Comparison of ENCODE assay signal across 25 mouse cellular contexts in the genomic region with DNA sequence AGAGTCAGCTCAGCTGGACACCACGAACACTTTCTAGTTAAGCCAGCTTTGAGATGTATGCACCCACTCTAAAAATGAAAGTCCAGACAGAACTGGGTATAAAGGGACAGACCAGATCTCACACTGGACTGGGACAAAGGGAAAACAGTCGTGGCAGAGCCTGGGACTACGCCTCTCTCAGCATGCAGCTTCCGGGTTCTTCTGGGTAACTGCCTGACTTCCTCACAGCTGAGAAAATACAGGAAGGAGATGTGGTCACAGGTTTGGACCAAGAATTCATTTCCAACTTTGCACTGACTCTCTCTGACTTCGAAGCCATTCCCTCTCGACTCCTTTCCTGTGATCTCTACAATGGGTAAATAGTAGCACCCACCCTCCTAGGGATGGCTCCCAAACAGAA. TPM values are rescaled to one million over a fixed set of nuclear protein-coding genes. Genes with fewer than 3 reads are reported as not detected.
DNase-seq lines count a peak whose midpoint lies in the region; ATAC-seq and TF ChIP-seq lines count a peak whose summit lies in the region.
"Had no signal": no experiment of that assay in that cellular context is flagged by ENCODE, and none has a peak within 500 bp of the region (broad histone marks: within the 10 kb centered on the region; RNA-seq: fewer than 3 reads in every experiment).

No protein-coding gene starts in this region.

- H3K4me1 ChIP-seq in liver, adult 2 months (ENCODE audit: control insufficient read depth, insufficient read depth, low read length), result no peaks in the 10 kb centered on the region
- H3K4me1 ChIP-seq in liver, postnatal 0 days (ENCODE audit: insufficient read depth), result no peaks in the 10 kb centered on the region
- H3K4me1 ChIP-seq: embryonic facial prominence, embryonic 12.5 days; forebrain, embryonic 15.5 days; kidney, embryonic 15.5 days; liver, embryonic 12.5 days; neural tube, embryonic 12.5 days had no signal

- H3K79me2 ChIP-seq in liver, adult 2 months (ENCODE audit: control insufficient read depth, insufficient read depth, low read length), result no peaks in the 10 kb centered on the region

- no peak overlapping the region for H3K27ac ChIP-seq in liver, adult 2 months (replicated peaks; ENCODE audit: insufficient read depth, low read depth, low read length)
- no peak overlapping the region for H3K27ac ChIP-seq in liver, postnatal 0 days (ENCODE audit: low read depth)
- H3K27ac ChIP-seq: embryonic facial prominence, embryonic 12.5 days; forebrain, embryonic 15.5 days; hindbrain, embryonic 14.5 days; kidney, embryonic 15.5 days; limb, embryonic 10.5 days; liver, embryonic 12.5 days; macrophage; neural tube, embryonic 12.5 days; stomach, postnatal 0 days had no signal

- H3K36me3 ChIP-seq in liver, adult 2 months (ENCODE audit: control insufficient read depth, insufficient read depth, low read length), result no peaks in the 10 kb centered on the region
- H3K36me3 ChIP-seq in liver, postnatal 0 days (replicated peaks; ENCODE audit: insufficient read depth, low read length), result no peaks in the 10 kb centered on the region
- H3K36me3 ChIP-seq: embryonic facial prominence, embryonic 12.5 days; forebrain, embryonic 15.5 days; kidney, embryonic 15.5 days; limb, embryonic 10.5 days; liver, embryonic 12.5 days; neural tube, embryonic 12.5 days had no signal

- no peak overlapping the region for H3K9ac ChIP-seq in liver, adult 2 months (ENCODE audit: low read depth, low read length)
- no peak overlapping the region for H3K9ac ChIP-seq in liver, postnatal 0 days (replicated peaks)
- H3K9ac ChIP-seq: embryonic facial prominence, embryonic 12.5 days; forebrain, embryonic 15.5 days; hindbrain, embryonic 14.5 days; kidney, embryonic 15.5 days; liver, embryonic 12.5 days; neural tube, embryonic 12.5 days had no signal

- no peak for TF ChIP-seq EP300 in liver, postnatal 0 days (IDR thresholded peaks at IDR 0.05; ENCODE audit: low read depth)

- no peaks in the 10 kb centered on the region for H3K9me3 ChIP-seq in liver, postnatal 0 days (ENCODE audit: low read length)
- H3K9me3 ChIP-seq: embryonic facial prominence, embryonic 12.5 days; forebrain, embryonic 15.5 days; kidney, embryonic 15.5 days; limb, embryonic 10.5 days; liver, embryonic 12.5 days; neural tube, embryonic 12.5 days had no signal

- no peak overlapping the region for H3K4me2 ChIP-seq in liver, postnatal 0 days (ENCODE audit: low read depth, low read length)
- H3K4me2 ChIP-seq: embryonic facial prominence, embryonic 12.5 days; forebrain, embryonic 15.5 days; hindbrain, embryonic 14.5 days; kidney, embryonic 15.5 days; liver, embryonic 12.5 days; neural tube, embryonic 12.5 days had no signal

- no peak for TF ChIP-seq POLR2A in liver, adult 2 months (IDR thresholded peaks at IDR 0.05; ENCODE audit: extremely low read depth, insufficient read depth, low read length)

- TF ChIP-seq CTCF in liver, adult 2 months (IDR thresholded peaks at IDR 0.05; ENCODE audit: low read depth, low read length), result no peak
- TF ChIP-seq CTCF in liver, postnatal 0 days (IDR thresholded peaks at IDR 0.05; ENCODE audit: low read depth), result no peak

- no peak overlapping the region for H3K4me3 ChIP-seq in liver, adult 2 months (ENCODE audit: insufficient read depth, low read depth, low read length)
- H3K4me3 ChIP-seq in liver, postnatal 0 days (ENCODE audit: low read depth, low read length), result no peak overlapping the region
- H3K4me3 ChIP-seq: embryonic facial prominence, embryonic 12.5 days; forebrain, embryonic 15.5 days; kidney, embryonic 15.5 days; limb, embryonic 10.5 days; liver, embryonic 12.5 days; neural tube, embryonic 12.5 days had no signal

- H3K27me3 ChIP-seq in liver, adult 2 months (ENCODE audit: control insufficient read depth, insufficient read depth, low read length), result no peaks in the 10 kb centered on the region
- no peaks in the 10 kb centered on the region for H3K27me3 ChIP-seq in liver, postnatal 0 days (ENCODE audit: insufficient read depth, low read length)
- H3K27me3 ChIP-seq: embryonic facial prominence, embryonic 12.5 days; forebrain, embryonic 15.5 days; kidney, embryonic 15.5 days; liver, embryonic 12.5 days; neural tube, embryonic 12.5 days had no signal

- ATAC-seq in liver, postnatal 0 days, result no peak
- ATAC-seq: forebrain, embryonic 15.5 days; intestine, embryonic 16.5 days; liver, embryonic 12.5 days had no signal

- WGBS in liver, adult 2 months, result 72% methylated on average over 6 of the region's 6 CpGs
- WGBS in liver, postnatal 0 days (ENCODE audit: insufficient replicate concordance), result 43% methylated on average over 6 of the region's 6 CpGs

- DNase-seq in liver, adult 2 months (ENCODE audit: extremely low read depth, low read depth, low spot score), result peak; percentile 6
- no peak for DNase-seq in liver, postnatal 0 days
- DNase-seq in 416B (ENCODE audit: low read depth) (peak; percentile 21), adipocyte (ENCODE audit: low spot score) (peak; percentile 27)
- peak; percentile 59 for DNase-seq in lung, postnatal 36 days
- no peak for DNase-seq in urinary bladder, adult 18-20 months (ENCODE audit: low spot score in 2 of 2)
- no peak for DNase-seq in kidney, postnatal 14 days
- DNase-seq: cerebellum, adult 11-12 months; cerebellum, postnatal 25 days; midbrain, embryonic 14.5 days had no signal

RNA-seq across cellular contexts. Expression of a gene that starts 1.6 kb away (rescaled TPM):
- total RNA-seq in liver, adult 2 months (2014; rRNA removed), result not detected in 2 replicates
- not detected in 2 replicates for polyA plus RNA-seq in liver, adult 2 months (2012; rRNA removed)
- not detected in 2 replicates for polyA plus RNA-seq in liver, postnatal 0 days (2015; fragmentation: Nextera tagmentation; extraction: Ambion mirVana)
- total RNA-seq: adrenal gland, adult 18-20 months; ES-E14; gastrocnemius, postnatal 4 days; layer of hippocampus, postnatal 25 days had no signal
- polyA plus RNA-seq: forebrain, embryonic 15.5 days; heart, postnatal 0 days; hindbrain, embryonic 14.5 days; intestine, embryonic 16.5 days; kidney, embryonic 15.5 days; limb, embryonic 10.5 days; liver, embryonic 12.5 days; macrophage; midbrain, embryonic 14.5 days; neural tube, embryonic 12.5 days; stomach, postnatal 0 days had no signal

Comparison
In these comparisons a context has a peak if more than half of its experiments do, and no peak if none do; other contexts are left out.
1. DNase-seq: peak in liver, adult 2 months (single experiment), 416B (single experiment), adipocyte (single experiment) and lung, postnatal 36 days (single experiment); none in liver, postnatal 0 days (single experiment), urinary bladder, adult 18-20 months (0 of 2) and kidney, postnatal 14 days (single experiment).